Mouse (Mus musculus) retina, embryonic 14.5 days (tissue): ENCODE results near the gene Irf2bpl.

Experiments
- DNase-seq: peaks from one replicate; pipeline ENCODE4 v3.0.0-alpha.2; 2015; ENCODE audit warnings: low spot score

The Irf2bpl gene

DNA sequence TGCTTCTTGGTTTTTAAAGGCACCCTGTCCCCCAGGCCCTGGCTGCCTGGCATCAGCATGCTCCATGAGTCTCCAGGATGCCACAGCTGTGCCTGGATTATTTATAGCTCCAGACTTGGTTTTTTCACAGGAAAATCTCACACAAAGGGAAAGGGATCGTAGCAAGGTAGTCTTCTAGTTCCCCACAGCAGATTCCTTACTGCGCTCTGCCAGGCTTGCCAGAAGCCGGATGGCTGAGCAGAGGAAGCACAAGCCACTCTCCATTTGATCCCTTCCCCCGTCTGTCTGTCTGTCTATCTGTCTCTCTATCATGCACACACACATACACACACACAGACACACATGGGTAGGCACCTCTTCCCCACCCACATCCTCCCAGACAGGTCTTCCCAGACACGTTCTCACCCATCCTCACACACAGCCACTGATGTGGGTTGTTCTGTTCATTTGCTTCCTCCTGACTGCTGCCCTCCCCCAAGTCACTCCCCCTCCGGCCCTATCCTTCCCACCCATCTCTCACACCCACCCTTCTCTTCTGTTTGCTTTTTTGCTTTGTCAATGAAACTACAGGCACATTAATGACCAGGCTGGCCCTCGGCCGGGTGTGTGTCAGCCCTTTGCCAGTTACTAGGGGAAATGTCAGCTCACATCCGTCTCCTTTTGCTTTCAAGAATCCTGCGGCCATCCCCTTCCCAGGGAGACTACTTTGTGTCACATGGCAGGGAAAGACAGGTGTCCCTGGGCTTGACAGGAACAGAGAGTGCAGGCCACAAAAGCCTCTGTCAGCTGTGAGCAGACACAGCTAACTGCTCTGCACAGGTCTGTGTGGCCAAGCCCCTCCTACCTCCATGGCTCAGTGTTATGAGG is 24.4 kb downstream of the Irf2bpl start:
- DNase-seq: no peak

DNA sequence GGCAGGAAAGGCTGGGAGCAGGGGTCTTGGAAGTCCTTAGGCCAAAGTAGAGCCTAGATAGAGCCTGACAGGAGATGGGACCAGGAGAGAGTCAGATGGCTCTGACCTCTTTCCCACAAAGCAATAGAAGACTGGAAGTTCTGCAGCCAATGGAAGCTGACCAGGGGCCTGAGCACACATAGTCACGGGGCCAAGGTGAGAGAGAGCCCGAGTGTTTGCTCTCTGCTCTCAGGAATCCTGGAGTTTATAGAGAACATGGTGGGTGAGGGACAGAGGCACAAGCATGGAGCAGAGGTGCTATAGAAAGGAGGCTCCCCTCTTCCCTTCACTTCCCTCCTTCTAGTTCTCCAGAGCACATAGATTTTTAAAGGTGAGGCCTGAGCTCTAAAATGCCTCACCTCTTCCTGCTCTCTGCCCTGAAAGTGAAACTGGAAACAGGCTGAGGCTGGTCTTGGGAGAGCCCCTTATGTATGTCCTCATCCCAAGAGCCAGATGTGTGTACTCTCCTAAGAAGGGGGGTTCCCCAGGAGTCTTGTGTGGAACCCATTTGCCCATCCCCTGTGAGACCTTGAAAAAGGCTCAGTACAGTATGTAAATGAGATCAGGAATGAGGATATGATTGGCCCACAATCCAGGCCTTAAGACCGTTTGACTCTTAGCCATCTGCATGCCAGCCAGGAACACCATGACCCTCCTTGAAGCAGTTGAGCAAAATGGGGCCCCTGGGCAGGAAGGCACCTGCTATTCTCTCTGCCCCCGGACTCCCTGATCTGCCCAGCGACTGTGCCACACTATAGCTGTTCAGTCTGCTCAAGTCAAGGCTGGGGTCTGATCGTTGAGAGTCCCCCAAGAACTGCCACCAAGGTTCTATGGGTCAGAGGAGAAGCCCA is 25.4 kb downstream of the Irf2bpl start:
- no peak for DNase-seq

DNA sequence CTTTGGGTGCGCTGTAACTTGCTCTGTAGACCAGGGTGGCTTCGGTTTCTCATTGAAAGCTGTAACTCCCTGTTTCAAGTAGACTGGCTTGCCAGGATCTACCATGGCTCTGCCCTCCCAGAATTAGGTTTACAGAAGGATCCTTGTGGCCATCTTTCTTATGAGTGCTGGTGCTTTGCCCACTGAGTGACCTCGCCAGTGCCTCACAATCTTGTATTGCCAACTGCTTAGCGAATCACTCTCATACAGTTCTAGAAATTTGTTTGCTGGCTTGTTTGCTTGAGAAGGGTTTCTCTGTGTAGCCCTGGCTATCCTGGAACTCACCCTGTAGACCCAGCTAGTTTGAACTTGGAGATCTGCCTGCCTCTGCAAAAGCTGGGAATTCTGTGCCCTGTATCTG is 26.1 kb downstream of the Irf2bpl start:
- no peak for DNase-seq

DNA sequence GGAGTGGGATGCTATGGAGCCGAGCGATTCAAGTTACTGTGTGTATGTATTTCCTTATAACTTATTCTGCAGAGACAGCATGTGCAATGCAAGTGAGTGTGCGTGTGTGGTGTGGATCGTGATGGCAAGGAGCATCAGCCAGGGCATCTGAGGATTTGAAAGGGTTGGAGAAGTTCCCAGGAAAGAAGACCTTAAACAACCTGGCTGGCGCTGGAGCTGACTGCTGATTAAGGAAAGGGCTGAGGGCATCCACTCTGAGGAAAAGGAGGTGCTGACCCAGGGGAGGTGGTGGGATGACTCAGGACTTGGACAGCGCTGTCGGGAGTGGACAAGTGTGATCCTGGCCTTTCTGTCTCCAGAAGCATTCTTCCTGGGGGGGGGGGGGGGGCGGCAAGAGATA is 27.3 kb downstream of the Irf2bpl start:
- DNase-seq: no peak

DNA sequence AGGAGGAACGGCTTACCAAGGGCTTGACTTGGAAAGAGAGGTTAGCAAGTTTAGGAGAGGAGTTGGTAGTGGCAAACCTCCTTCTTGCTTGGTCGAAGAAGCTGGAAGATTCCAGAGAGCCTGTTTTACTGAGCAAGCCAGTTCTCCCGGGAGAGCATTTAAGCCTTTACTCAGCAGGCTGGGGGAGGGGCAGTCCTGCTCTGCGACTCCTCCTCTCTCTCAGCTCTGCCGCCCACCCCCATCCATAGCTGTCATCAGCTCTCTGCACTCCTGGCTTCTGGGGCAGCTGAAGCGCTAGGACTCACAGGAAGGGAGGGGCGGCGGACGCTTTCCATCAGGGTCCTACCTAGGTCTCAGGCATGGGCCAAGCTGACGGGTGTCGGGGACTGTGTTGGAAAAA is 28.9 kb downstream of the Irf2bpl start:
- DNase-seq: peak; percentile 82

DNA sequence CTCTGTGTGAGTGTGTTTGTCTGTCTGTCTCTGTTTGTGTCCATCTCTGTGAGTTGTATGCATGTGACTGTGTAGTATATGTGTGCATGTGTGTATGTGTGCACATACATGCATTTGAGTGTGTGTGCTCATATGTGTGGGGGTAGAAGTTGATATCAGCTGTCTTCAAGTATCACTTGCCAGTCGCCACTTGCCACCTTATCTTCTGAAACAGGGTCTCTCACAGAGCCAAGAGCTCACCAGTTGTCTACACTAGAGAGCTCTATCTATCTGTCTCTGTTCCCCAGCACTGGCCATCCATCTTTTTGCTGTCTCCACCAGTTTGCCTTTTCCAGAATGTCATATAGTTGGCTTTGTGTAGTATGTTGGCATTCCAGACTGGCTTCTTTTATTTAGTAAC is 31.1 kb downstream of the Irf2bpl start:
- DNase-seq: no peak

DNA sequence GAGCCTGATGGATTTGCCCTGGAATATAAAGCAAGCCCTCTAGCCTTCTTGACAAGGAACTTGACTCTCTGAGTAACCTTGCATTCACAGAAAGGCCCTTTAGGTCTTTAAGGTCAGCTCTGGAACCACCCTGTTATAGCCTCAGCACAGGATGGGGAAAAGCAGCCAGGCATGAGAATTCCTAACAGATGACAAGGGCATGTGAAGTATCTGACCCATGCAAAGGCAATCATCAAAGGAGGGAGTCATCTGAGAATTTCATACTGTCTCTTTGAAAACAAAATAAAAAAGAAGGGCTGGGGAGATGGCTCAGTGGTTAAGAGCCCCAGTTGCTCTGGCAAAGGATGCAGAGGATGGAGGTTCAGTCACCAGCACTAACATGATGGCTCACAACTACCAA is 33.3 kb downstream of the Irf2bpl start:
- DNase-seq: no peak

DNA sequence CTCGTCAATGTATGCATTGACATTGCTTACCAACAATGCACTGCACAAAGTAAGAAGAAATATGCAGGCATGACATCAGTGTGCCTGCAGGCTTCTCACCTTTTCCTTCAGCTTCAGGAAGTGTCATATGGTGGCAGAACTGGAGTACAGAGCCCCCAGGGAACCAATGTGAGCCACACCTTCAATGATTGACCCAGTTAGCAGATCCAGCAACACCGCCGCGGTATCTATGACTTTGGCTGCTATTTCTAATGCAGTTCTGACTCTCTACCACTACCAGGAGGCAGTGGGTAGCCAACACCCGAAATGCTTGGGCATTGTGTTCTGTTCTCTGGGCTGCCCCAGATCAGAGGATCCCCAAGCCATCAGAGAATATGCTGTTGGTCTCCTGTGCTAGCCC is 33.9 kb downstream of the Irf2bpl start:
- DNase-seq: no peak

DNA sequence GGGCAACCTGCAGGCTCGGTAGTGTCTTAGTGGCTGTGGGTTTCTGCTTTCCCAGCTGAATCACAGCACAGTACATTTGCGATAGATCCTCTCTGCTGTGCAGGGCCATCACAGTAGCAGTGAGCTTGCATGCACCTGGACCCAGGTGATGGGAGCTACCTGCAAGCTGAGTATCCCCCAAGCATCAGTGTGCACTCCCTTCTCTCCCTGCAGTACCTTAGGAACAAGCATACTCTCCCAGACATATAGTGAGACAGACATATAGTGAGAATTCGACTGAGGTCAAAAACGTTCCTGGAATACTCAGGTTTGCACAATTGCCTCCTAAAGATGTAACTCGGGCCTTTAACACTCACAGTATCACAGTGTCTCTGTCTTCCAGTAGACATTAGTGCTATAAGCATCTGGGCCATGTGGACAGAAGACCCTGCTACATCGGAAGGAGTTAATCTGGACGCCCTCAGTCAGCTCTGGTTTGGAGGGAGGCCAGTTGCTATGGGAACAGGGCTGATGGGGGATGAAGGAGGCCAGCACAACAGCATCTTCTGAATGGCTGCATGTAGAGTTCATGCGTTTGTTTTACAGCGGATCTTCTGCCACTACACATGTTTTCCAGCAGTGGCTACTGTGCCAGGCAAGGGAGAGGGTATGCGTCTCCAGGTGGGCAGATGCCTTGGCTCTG is 34.5 kb downstream of the Irf2bpl start:
- DNase-seq: no peak

DNA sequence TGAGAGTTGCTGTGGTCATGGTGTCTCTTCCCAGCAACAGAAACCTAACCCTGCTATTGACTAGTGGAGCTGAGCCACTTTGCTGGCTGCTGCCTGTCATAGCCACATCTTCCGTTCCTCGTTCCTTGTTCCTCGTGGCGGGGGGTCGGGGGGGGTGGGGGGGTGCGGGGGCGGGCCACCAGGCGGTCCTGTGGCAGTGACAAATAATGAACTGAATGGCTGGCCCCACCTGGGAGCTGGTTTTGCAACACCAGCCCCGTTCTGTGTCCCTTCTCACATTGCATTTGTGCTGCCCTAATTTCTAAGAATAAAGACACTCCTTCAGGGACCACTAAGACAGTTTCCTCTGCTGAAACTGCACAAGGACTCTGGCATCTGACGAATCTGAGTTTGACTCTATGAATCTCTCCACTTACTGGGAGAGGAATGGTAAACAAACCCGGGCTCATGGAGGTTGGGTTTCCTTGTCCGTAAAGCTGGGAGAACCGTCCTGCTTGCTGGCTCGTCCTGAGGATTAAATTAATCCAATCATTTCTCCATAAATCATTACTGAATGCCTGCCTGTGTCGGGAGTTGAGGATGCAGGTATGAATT is 41.6 kb downstream of the Irf2bpl start:
- DNase-seq: no peak

DNA sequence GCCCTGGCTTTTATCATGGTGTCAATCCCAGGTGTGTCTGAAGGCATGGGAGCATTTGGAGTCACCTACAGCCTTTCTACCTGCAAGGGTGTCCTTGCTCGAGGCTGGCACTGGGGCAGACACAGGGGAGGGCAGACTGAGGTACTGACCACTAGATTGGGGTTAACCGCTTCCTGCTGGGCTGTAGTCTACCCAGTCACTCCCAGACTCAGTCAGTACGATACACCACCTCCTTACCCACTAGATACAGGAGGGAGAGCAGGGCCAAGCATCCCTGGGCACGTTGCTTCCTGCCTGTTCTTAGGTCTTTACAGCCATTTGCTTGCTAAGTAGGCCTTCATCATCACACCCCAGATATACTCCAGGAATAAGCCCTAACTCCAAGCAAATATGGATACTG is 44.1 kb downstream of the Irf2bpl start:
- no peak for DNase-seq

DNA sequence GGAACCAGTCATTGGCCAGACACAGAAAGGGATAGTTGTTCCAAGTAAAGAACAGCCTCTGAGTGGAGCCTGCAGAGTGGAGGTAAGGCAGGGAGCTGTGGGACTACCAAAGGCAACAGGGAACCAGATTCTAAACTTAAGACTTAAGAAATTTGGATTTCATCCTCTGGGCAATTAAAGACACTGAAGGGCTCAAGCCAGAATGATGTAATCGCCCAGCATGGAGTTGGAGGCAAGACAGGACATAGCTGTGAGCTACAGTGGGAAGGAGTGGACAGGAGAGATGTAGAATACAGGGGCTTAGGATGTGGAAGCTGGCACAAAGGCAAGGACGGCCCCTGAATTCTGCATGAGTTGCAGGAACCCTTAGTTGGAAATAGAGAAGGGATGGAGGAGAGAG is 46.4 kb downstream of the Irf2bpl start:
- no peak for DNase-seq

DNA sequence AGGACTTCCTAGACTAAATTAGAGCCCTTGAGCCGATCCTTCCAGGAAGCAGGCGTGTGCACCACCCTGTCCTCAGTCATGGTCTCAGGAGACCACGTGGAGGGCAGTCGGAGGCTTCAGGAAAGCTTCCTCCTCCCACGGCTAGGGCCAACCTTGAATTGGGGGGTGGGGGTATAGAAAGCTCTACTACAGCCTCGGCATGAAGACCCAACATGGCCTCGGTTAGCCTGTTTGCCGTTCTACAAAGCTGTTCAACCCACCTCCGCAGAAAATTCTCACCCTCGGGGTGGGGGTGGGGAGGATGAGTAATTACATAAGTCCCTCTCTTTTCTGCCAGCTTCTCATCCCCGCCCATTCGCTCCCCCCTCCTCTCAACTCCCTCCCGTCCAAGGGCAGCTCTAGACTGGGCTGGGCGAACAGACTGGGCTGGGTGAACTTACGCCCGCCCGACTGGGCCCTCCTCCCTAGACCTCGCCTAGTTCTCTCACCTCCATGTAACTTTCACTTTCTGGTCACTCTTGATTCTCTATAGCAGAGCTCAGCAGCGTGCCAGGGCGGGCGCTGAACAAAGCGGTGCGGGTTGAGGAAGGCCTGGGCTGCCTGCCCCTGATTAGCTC is 48.1 kb downstream of the Irf2bpl start:
- no peak for DNase-seq

DNA sequence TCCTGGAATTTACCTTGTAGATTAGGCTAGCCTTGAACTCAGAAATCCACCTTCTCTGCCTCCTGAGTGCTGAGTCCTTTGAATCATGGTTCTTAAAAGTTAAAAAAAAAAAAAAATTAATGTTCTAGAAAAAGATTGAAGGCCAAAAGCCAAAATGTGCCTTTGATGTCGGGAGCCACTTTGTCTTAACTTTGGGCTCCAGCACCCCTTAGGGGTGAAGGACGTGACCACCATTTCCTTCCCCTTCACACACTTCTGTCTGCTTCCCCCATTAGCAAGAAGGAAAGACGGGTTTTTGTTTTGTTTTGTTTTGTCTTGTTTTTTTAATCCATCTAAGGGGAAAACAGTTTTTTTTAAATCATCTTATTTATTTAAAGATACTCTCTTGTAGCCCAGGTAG is 48.7 kb downstream of the Irf2bpl start:
- DNase-seq: no peak

DNA sequence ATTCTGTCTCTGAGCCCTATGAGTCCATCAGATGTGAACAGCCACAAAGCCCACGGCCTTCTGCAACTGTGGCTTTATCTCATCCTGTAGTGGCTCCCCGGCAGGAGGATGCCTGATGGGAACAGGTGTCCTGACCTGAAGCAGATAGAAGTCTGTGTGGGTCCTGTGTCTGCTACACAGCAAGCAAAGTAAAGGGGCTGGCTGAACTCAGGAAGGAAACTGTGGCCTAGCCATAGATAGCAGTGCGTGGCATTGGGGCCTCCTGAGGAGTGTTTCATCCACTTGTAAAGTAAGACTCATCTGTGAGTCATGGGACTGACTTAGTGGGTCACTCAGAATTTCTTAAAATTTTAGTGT is 50.2 kb downstream of the Irf2bpl start:
- DNase-seq: no peak

DNA sequence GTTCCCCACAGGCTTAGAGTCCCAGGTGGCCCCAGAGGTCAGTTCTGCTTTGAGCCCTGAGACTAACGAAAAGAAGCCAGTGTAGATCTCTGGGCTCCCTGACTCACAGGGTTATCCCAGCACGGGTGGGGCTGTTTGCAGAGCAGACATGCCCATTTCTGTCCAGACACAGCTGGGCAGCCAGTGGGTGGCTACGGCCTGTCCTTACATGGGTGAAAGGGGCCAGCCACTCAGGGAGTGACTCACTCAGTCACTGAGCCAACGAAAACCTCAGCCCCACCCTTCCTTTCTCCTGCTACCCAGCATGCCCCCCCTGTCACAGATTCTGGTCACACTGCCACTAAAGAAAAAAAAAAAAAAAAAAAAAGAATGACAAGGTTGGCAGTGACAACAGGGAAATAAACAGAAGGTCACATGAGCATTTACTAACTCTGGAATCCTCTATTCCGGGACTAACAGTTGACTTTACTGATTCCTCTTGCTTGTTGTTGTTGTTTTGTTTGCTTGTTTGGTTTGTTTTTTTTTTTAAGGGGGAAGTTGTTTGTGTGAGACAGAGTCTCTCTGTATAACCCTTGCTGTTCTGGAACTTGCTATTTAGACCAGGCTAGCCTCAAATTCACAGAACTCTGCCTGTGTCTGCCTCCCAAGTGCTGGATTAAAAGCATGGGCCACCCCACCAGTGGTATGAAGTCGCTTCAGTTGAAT is 50.7 kb downstream of the Irf2bpl start:
- DNase-seq: no peak

DNA sequence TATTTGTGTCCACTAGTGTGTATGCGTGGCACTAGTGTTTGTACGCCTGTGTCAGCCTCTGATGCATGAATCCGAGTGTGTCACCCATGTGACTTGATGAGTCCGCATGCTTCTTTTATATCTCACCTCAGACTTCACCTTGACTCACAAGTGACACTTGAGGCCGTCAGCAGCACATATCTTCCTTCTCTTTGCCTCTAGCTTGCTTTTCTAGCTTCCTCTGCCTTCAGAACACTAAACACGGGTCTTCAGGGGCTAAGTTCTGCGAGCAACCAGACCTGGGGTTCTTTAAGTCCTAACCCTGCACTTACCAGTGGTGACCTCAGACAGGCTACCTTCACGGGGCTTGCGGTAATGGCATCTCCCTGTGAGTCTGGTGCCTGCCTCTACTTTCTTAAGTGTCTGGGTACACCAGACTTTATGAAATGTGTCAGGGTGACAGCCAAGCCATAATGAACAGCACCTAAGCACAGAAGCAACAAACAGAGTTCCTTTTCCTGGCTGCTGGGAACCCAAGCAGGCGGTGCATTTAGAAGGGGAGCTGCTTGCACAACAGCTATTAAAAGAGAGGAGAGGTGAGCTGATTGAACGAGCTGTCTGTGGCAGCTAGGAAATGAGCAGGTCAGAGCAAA is 51.9 kb downstream of the Irf2bpl start:
- no peak for DNase-seq

DNA sequence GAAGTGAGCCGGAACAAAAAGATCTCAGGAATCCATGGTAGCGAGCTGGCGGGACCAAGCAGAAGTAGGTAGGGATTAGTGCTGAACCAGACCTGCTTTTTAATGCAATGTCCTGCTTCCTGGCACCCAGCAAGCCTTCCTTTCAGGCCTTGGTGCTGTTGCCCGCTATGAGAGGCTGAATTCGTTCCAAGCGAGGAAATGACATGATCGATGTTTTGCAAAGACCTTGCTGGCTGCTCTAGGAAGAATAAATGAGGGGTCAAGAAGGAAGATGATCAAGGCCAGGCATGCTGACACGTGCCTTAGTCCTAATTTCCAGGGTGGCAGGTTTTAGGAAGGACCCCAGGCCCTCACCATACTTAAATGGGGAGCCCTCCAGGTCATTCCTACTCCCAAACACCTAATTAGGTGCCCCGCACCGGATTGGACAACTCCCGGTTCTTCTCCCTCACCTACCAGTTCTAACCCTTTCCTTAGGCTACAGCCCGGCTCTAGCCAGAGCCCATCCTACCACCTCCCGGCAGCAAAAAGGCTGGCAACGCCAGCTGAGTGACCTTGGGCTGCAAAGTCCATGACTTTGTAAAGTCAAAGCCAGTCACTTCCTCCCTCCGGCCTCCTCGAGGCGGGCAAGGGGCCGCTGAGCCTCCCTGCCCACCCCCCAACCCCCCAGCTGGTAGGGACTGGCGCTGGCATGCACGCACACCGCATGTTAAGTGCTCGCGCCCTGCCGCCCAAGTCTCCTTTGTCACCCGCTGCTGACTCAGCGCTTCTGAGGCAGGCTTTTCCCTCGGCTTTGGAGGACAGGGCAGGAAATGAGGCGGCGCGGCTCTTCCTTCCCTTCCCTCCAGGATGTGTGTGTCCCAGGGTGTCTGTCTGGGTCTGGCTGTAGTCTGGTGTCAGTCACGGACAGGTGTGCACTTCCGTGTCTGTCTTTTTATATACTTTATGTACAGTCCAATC is 52.7 kb downstream of the Irf2bpl start:
- peak; percentile 63 for DNase-seq
